Mouse (Mus musculus): Measurements from ENCODE around the gene Ldhal6b. TPM values are rescaled to one million over a fixed set of nuclear protein-coding genes. Genes with fewer than 3 reads are reported as not detected.
A peak's percentile ranks its signal among the peaks of the same experiment; 100 is the strongest.

Ldhal6b gene
- polyA plus RNA-seq, 1 experiment from 2014 or later = not detected

DNA sequence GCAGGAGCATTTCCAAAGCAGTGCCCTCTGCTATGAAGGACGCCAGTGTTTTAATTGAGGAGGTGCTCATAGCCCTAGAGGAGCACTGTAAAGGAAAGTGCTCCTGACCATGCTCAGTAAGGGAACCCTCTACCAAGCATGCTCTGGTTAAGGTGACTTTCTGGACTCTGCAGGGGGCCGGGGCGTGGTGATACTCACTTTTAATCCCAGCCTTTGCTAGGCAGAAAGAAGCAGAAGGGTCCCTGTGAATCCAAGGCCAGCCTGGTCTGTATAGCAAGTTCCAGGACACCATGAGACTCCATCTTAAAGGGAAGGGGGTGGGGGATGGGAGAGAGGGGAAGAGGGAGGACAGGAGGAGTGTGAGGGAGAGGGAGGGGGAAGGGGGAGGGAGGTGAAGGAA, 30.2 kb downstream of the Ldhal6b start:
- Histone ChIP-seq H3K27me3 (no peaks in the 10 kb centered on the region), H3K27ac (replicated peaks) (no peak overlapping the region), H3K4me3 (no peak overlapping the region), H3K4me1 (replicated peaks) (peaks cover 9% of the 10 kb centered on the region), H3K9me3 (no peaks in the 10 kb centered on the region), H3K36me3 (no peaks in the 10 kb centered on the region), H3K4me2 (no peak overlapping the region), H3K9ac (no peak overlapping the region)
- no peak for ATAC-seq (ENCODE audit: low FRiP score, low read depth)
- WGBS = 70% methylated on average over 3 of the region's 3 CpGs

DNA sequence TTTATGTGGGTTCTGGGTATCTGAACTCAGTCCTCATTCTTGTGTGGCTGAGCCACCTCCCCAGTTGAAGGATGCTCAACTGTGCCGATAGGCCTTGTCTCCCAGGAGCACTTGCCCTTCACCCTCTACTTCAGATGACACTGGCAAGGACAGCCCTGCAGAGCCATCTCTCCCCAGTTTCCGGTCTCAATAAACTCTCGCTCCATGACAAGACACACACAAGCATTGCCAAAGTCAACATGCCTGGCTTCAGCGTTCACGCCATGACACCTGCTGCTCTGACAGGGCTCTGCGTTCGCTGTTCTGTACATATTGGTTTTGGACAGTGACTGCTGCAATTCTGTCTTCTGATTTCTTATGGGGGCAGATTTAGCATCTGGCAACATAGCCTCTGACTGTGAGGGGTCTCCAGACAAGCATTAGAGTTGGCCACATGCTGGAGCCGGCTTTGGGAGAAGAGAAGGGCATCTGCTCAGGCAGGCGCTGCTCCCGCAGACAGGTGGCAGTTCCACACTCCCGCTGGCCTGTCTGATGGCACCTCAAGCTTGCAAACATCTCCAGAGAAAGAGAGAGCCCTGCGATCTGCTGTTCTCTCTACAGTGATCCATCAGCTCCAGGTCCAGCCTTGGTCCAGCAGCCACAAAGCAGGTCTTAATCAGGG, 31.6 kb downstream of the Ldhal6b start:
- Histone ChIP-seq H3K9ac (no peak overlapping the region), H3K36me3 (no peaks in the 10 kb centered on the region), H3K4me2 (no peak overlapping the region), H3K27ac (replicated peaks) (no peak overlapping the region), H3K27me3 (no peaks in the 10 kb centered on the region), H3K4me1 (replicated peaks) (peaks cover 9% of the 10 kb centered on the region), H3K9me3 (no peaks in the 10 kb centered on the region), H3K4me3 (no peak overlapping the region)
- 76% methylated on average over 12 of the region's 12 CpGs for WGBS
- ATAC-seq (ENCODE audit: low FRiP score, low read depth) = no peak

GRCm38 (mm10) chr17:5385694-5386093, 32.9 kb downstream of the Ldhal6b start:
- no peak overlapping the region for H3K9ac ChIP-seq
- no peak overlapping the region for H3K4me3 ChIP-seq
- no peak overlapping the region for H3K27ac ChIP-seq (replicated peaks)
- no peaks in the 10 kb centered on the region for H3K9me3 ChIP-seq
- no peak for ATAC-seq (ENCODE audit: low FRiP score, low read depth)
- no peaks in the 10 kb centered on the region for H3K27me3 ChIP-seq
- no peaks in the 10 kb centered on the region for H3K36me3 ChIP-seq
- no peak overlapping the region for H3K4me2 ChIP-seq
- peaks cover 7% of the 10 kb centered on the region for H3K4me1 ChIP-seq (replicated peaks)
- 95% methylated on average over 1 of the region's 1 CpGs for WGBS

DNA sequence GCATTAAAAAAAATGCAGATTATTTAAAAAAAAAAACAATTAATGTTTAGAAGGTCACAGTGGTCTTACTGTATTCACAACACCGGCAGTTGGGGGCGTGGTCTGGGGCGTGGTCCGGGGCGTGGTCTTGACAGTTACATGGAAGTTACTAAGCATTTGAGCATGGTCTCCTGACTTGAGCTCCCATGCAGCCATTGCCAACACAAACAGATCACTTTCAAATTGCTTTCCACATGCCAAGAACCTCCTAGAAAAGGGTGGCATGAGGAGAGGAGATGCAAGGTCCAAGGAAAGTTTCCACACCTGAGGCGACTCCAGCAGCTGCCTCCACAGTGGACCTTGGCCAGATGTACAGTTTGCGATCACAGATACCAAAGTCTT, 40.6 kb downstream of the Ldhal6b start:
- peak overlapping the region; percentile 17; the same call in 1 of the 2 replicates for H3K4me2 ChIP-seq
- H3K9me3 ChIP-seq = no peaks in the 10 kb centered on the region
- H3K36me3 ChIP-seq = no peaks in the 10 kb centered on the region
- 31% methylated on average over 7 of the region's 7 CpGs for WGBS
- no peak overlapping the region for H3K4me3 ChIP-seq
- H3K4me1 ChIP-seq (replicated peaks) = peaks cover 14% of the 10 kb centered on the region
- H3K27me3 ChIP-seq = no peaks in the 10 kb centered on the region
- ATAC-seq (ENCODE audit: low FRiP score, low read depth) = no peak
- no peak overlapping the region for H3K27ac ChIP-seq (replicated peaks)
- H3K9ac ChIP-seq = no peak overlapping the region

- Histone ChIP-seq H3K4me3 (no peak overlapping the region), H3K9me3 (no peaks in the 10 kb centered on the region), H3K4me2 (peak overlapping the region; percentile 17; the same call in 1 of the 2 replicates), H3K4me1 (replicated peaks) (peaks cover 14% of the 10 kb centered on the region), H3K27me3 (no peaks in the 10 kb centered on the region), H3K27ac (replicated peaks) (no peak overlapping the region; the same call in 1 of the 2 replicates), H3K36me3 (no peaks in the 10 kb centered on the region), H3K9ac (no peak overlapping the region)
- peak; percentile 63; the same call in 1 of the 2 replicates for ATAC-seq (ENCODE audit: low FRiP score, low read depth)
- WGBS = 17% methylated on average over 11 of the region's 11 CpGs
These were observed 41.2 kb downstream of the Ldhal6b start for GRCm38 (mm10) chr17:5377151-5377929.

- H3K4me1 ChIP-seq (replicated peaks) = peaks cover 12% of the 10 kb centered on the region
- H3K27ac ChIP-seq (replicated peaks) = no peak overlapping the region
- no peaks in the 10 kb centered on the region for H3K9me3 ChIP-seq
- no peak overlapping the region for H3K4me3 ChIP-seq
- no peak overlapping the region for H3K9ac ChIP-seq
- no peak overlapping the region for H3K4me2 ChIP-seq
- 67% methylated on average over 8 of the region's 8 CpGs for WGBS
- no peak for ATAC-seq (ENCODE audit: low FRiP score, low read depth)
- no peaks in the 10 kb centered on the region for H3K27me3 ChIP-seq
- no peaks in the 10 kb centered on the region for H3K36me3 ChIP-seq
These were observed 45.6 kb downstream of the Ldhal6b start for GRCm38 (mm10) chr17:5372951-5373350.

- H3K36me3 ChIP-seq = no peaks in the 10 kb centered on the region
These were observed 47.0 kb downstream of the Ldhal6b start for GRCm38 (mm10) chr17:5371521-5371920.

DNA sequence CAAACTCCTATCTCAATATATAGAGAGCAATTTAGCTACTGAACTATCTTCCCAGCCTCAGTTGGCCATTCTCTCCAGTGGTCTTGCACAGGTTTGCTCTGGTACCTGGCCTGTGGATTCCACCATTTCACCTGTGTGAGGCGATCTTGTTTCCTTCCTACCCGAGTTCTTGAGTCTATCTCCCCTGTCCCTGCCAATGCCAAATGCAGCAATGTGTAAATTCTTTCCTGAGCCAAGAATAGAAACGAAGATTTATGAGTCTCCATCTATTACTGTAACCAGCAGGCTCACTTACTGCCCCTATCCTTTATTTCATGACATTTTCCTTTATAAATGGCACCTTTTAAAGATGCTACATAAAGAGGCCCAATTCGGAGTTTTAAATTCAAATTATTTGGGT, 47.5 kb downstream of the Ldhal6b start:
- no peak overlapping the region for H3K9ac ChIP-seq
- no peak for ATAC-seq (ENCODE audit: low FRiP score, low read depth)
- H3K36me3 ChIP-seq = no peaks in the 10 kb centered on the region
- H3K4me3 ChIP-seq = no peak overlapping the region
- H3K27ac ChIP-seq (replicated peaks) = no peak overlapping the region
- H3K27me3 ChIP-seq = no peaks in the 10 kb centered on the region
- peaks cover 1% of the 10 kb centered on the region; the same call in 1 of the 2 replicates for H3K4me1 ChIP-seq (replicated peaks)
- no peaks in the 10 kb centered on the region for H3K9me3 ChIP-seq
- H3K4me2 ChIP-seq = no peak overlapping the region
- 60% methylated on average over 4 of the region's 4 CpGs for WGBS

More at GRCm38 (mm10) chr17:5371521-5371920, 47.0 kb downstream of the Ldhal6b start:
- Histone ChIP-seq H3K27ac (replicated peaks) (no peak overlapping the region), H3K4me3 (no peak overlapping the region), H3K9ac (no peak overlapping the region), H3K4me2 (no peak overlapping the region), H3K27me3 (no peaks in the 10 kb centered on the region), H3K4me1 (replicated peaks) (no peaks in the 10 kb centered on the region), H3K9me3 (no peaks in the 10 kb centered on the region)
- no peak for ATAC-seq (ENCODE audit: low FRiP score, low read depth)
- WGBS = 58% methylated on average over 7 of the region's 7 CpGs

Small RNA genes within 50 kb of the gene (microRNA-seq; reads per million reads assigned to microRNA genes)
- not detected for gene Gm22475

Other genes with a start within 250 kb of the Ldhal6b start
- 106 and 111 TPM in 2 replicates for gene Tmem242, start 21.5 kb upstream of the Ldhal6b start, polyA plus RNA-seq (2015; fragmentation: Nextera tagmentation; extraction: Ambion mirVana)
- gene Zdhhc14, start 73.8 kb upstream of the Ldhal6b start, polyA plus RNA-seq (2015; fragmentation: Nextera tagmentation; extraction: Ambion mirVana) = 12.1 and 13.7 TPM in 2 replicates

Data from hindbrain, embryonic 15.5 days (tissue).